Mouse (Mus musculus): ENCODE results near the gene Setdb1. TPM values are rescaled to one million over a fixed set of nuclear protein-coding genes. Genes with fewer than 3 reads are reported as not detected.

The Setdb1 gene
- polyA plus RNA-seq, 1 experiment: 11.5 TPM

- Histone ChIP-seq H3K79me2 (ENCODE audit: control insufficient read depth, insufficient read depth) (no peaks in the 10 kb centered on the region), H3ac (ENCODE audit: control insufficient read depth, insufficient read length) (no peak overlapping the region), H3K27me3 (ENCODE audit: control insufficient read depth, insufficient read depth, insufficient read length) (no peaks in the 10 kb centered on the region), H3K36me3 (ENCODE audit: control insufficient read depth, insufficient read depth) (peaks cover 11% of the 10 kb centered on the region), H3K4me3 (no peak overlapping the region), H3K4me2 (ENCODE audit: low read depth) (peak overlapping the region; percentile 49)
- TF ChIP-seq POLR2A (IDR thresholded peaks at IDR 0.05; ENCODE audit: insufficient read length, low read depth): no peak
- no peak for TF ChIP-seq SRF (IDR thresholded peaks at IDR 0.05; ENCODE audit: control insufficient read depth, insufficient read length, low read depth)
- TF ChIP-seq MYOD1 (IDR thresholded peaks at IDR 0.05; ENCODE audit: control insufficient read depth in 1 of 3, insufficient read length in 2 of 3, low read depth in 2 of 3): no peak
- TF ChIP-seq MAX (IDR thresholded peaks at IDR 0.05; ENCODE audit: low read depth): no peak
- TF ChIP-seq MYOG (IDR thresholded peaks at IDR 0.05; ENCODE audit: control insufficient read depth in 1 of 3, insufficient read depth in 1 of 3, insufficient read length in 2 of 3, low read depth in 2 of 3): no peak
- no peak for TF ChIP-seq REST (IDR thresholded peaks at IDR 0.05; ENCODE audit: insufficient read depth, insufficient read length)
Observed at GRCm38 (mm10) chr3:95292899-95293298, 64.1 kb downstream of the Setdb1 start.

DNA sequence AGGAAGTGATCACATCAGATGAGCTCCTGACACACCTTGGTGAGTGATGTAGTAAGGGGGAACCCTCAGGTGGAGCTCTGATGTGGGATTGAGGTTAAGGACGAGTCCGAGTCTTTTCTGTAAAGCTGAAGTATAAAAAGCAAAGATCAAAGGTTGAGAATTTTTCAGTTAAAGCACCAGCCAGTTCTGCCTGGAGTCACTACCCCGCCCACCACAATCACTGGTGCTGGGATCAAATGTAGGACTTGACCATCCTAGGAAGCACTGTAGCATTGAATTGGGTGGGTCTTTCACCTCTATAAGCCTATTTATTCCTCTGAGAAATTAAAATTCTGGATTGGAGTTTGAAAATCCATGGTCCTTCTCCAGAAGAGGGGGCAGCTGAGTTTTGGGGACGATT, 66.0 kb downstream of the Setdb1 start:
- Histone ChIP-seq H3K4me2 (ENCODE audit: low read depth) (no peak overlapping the region), H3K4me3 (no peak overlapping the region), H3K36me3 (ENCODE audit: control insufficient read depth, insufficient read depth) (peaks cover 8% of the 10 kb centered on the region), H3ac (ENCODE audit: control insufficient read depth, insufficient read length) (no peak overlapping the region), H3K79me2 (ENCODE audit: control insufficient read depth, insufficient read depth) (no peaks in the 10 kb centered on the region), H3K27me3 (ENCODE audit: control insufficient read depth, insufficient read depth, insufficient read length) (no peaks in the 10 kb centered on the region)
- TF ChIP-seq POLR2AphosphoS2 (IDR thresholded peaks at IDR 0.05; ENCODE audit: insufficient read length, low read depth) (no peak), CEBPB (IDR thresholded peaks at IDR 0.05; ENCODE audit: insufficient read depth, poor library complexity, severe bottlenecking) (no peak), MAX (IDR thresholded peaks at IDR 0.05; ENCODE audit: low read depth) (no peak), REST (IDR thresholded peaks at IDR 0.05; ENCODE audit: insufficient read depth, insufficient read length) (no peak), E2F4 (IDR thresholded peaks at IDR 0.05; ENCODE audit: insufficient read depth) (no peak), USF1 (IDR thresholded peaks at IDR 0.05; ENCODE audit: low read depth) (no peak), TCF3 (IDR thresholded peaks at IDR 0.05; ENCODE audit: insufficient read length, low read depth) (no peak), POLR2A (IDR thresholded peaks at IDR 0.05; ENCODE audit: insufficient read length, low read depth) (no peak), MYOD1 (IDR thresholded peaks at IDR 0.05; ENCODE audit: control insufficient read depth in 1 of 3, insufficient read length in 2 of 3, low read depth in 2 of 3) (no peak), TCF12 (IDR thresholded peaks at IDR 0.05; ENCODE audit: insufficient read depth, poor library complexity, severe bottlenecking) (no peak), SRF (IDR thresholded peaks at IDR 0.05; ENCODE audit: control insufficient read depth, insufficient read length, low read depth) (no peak), MYOG (IDR thresholded peaks at IDR 0.05; ENCODE audit: control insufficient read depth in 1 of 3, insufficient read depth in 1 of 3, insufficient read length in 2 of 3, low read depth in 2 of 3) (no peak)

DNA sequence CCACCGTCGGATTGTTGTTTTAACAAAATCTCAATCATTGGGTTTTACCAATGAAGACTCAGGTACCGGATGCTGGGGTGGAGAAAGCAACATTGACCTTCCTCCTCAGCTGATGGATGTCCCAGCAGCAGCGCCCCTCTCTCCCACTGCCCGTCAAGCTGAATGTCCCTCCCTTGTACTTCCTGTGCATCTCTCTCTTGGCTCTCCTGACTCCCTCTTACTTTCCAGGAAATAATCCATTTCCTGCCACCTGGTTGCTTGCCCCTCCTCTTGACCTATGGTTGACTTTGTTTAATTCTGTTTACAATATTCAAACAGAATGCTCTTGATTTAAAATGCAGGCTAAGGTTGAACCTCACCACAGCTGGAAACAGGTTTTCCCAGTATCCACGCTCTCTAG, 66.8 kb downstream of the Setdb1 start:
- H3K36me3 ChIP-seq (ENCODE audit: control insufficient read depth, insufficient read depth): peaks cover 6% of the 10 kb centered on the region
- no peak overlapping the region for H3K4me3 ChIP-seq
- H3K27me3 ChIP-seq (ENCODE audit: control insufficient read depth, insufficient read depth, insufficient read length): no peaks in the 10 kb centered on the region
- H3K4me2 ChIP-seq (ENCODE audit: low read depth): no peak overlapping the region
- no peaks in the 10 kb centered on the region for H3K79me2 ChIP-seq (ENCODE audit: control insufficient read depth, insufficient read depth)
- no peak overlapping the region for H3ac ChIP-seq (ENCODE audit: control insufficient read depth, insufficient read length)
- TF ChIP-seq REST (IDR thresholded peaks at IDR 0.05; ENCODE audit: insufficient read depth, insufficient read length) (no peak), MYOG (IDR thresholded peaks at IDR 0.05; ENCODE audit: control insufficient read depth in 1 of 3, insufficient read depth in 1 of 3, insufficient read length in 2 of 3, low read depth in 2 of 3) (no peak), POLR2AphosphoS2 (IDR thresholded peaks at IDR 0.05; ENCODE audit: insufficient read length, low read depth) (no peak), E2F4 (IDR thresholded peaks at IDR 0.05; ENCODE audit: insufficient read depth) (no peak), MYOD1 (IDR thresholded peaks at IDR 0.05; ENCODE audit: control insufficient read depth in 1 of 3, insufficient read length in 2 of 3, low read depth in 2 of 3) (no peak), CEBPB (IDR thresholded peaks at IDR 0.05; ENCODE audit: insufficient read depth, poor library complexity, severe bottlenecking) (no peak), POLR2A (IDR thresholded peaks at IDR 0.05; ENCODE audit: insufficient read length, low read depth) (no peak), TCF12 (IDR thresholded peaks at IDR 0.05; ENCODE audit: insufficient read depth, poor library complexity, severe bottlenecking) (no peak), MAX (IDR thresholded peaks at IDR 0.05; ENCODE audit: low read depth) (no peak), SRF (IDR thresholded peaks at IDR 0.05; ENCODE audit: control insufficient read depth, insufficient read length, low read depth) (no peak), TCF3 (IDR thresholded peaks at IDR 0.05; ENCODE audit: insufficient read length, low read depth) (no peak), USF1 (IDR thresholded peaks at IDR 0.05; ENCODE audit: low read depth) (no peak)

DNA sequence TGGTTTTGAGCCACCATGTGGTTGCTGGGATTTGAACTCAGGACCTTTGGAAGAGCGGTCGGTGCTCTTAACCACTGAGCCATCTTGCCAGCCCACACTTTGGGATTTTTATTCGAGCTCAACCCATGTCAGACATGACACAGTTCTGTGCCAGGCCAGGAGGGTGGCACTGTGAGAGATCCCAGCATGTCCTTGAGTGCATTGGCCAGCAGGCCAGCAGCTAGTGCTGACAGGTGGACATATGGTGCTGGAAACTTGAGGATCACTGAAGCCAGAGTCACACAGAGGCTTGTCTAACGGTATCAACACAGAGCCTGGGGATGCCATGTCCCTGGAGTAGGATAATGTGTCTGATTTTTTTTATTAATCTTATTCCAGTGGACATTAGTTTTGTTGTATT, 67.6 kb downstream of the Setdb1 start:
- Histone ChIP-seq H3K27me3 (ENCODE audit: control insufficient read depth, insufficient read depth, insufficient read length) (no peaks in the 10 kb centered on the region), H3K4me2 (ENCODE audit: low read depth) (no peak overlapping the region), H3ac (ENCODE audit: control insufficient read depth, insufficient read length) (no peak overlapping the region), H3K4me3 (no peak overlapping the region), H3K79me2 (ENCODE audit: control insufficient read depth, insufficient read depth) (no peaks in the 10 kb centered on the region), H3K36me3 (ENCODE audit: control insufficient read depth, insufficient read depth) (no peaks in the 10 kb centered on the region)
- TF ChIP-seq SRF (IDR thresholded peaks at IDR 0.05; ENCODE audit: control insufficient read depth, insufficient read length, low read depth): no peak
- TF ChIP-seq CEBPB (IDR thresholded peaks at IDR 0.05; ENCODE audit: insufficient read depth, poor library complexity, severe bottlenecking): no peak
- no peak for TF ChIP-seq MAX (IDR thresholded peaks at IDR 0.05; ENCODE audit: low read depth)
- TF ChIP-seq TCF12 (IDR thresholded peaks at IDR 0.05; ENCODE audit: insufficient read depth, poor library complexity, severe bottlenecking): no peak
- TF ChIP-seq TCF3 (IDR thresholded peaks at IDR 0.05; ENCODE audit: insufficient read length, low read depth): no peak
- TF ChIP-seq E2F4 (IDR thresholded peaks at IDR 0.05; ENCODE audit: insufficient read depth): no peak

- H3K27me3 ChIP-seq (ENCODE audit: control insufficient read depth, insufficient read depth, insufficient read length): no peaks in the 10 kb centered on the region
- no peak for TF ChIP-seq TCF3 (IDR thresholded peaks at IDR 0.05; ENCODE audit: insufficient read length, low read depth)
- TF ChIP-seq POLR2AphosphoS2 (IDR thresholded peaks at IDR 0.05; ENCODE audit: insufficient read length, low read depth): no peak
- TF ChIP-seq REST (IDR thresholded peaks at IDR 0.05; ENCODE audit: insufficient read depth, insufficient read length): no peak
- no peak for TF ChIP-seq MAX (IDR thresholded peaks at IDR 0.05; ENCODE audit: low read depth)
- no peak overlapping the region for H3ac ChIP-seq (ENCODE audit: control insufficient read depth, insufficient read length)
- no peak overlapping the region for H3K4me2 ChIP-seq (ENCODE audit: low read depth)
- H3K36me3 ChIP-seq (ENCODE audit: control insufficient read depth, insufficient read depth): no peaks in the 10 kb centered on the region
- H3K4me3 ChIP-seq: no peak overlapping the region
- H3K79me2 ChIP-seq (ENCODE audit: control insufficient read depth, insufficient read depth): peaks cover 6% of the 10 kb centered on the region
Observed at GRCm38 (mm10) chr3:95287541-95287940, 69.5 kb downstream of the Setdb1 start.

All from myocyte (in vitro differentiated cells).